Mouse (Mus musculus) MEL (cell line): ENCODE measurements around the gene Asrgl1. TPM values are rescaled to one million over a fixed set of nuclear protein-coding genes. Genes with fewer than 3 reads are reported as not detected.
A peak's percentile ranks its signal among the peaks of the same experiment; 100 is the strongest.

Source experiments
- DNase-seq: peaks from one replicate; pipeline ENCODE4 v3.0.0; 2011; ENCODE audit warnings: low read depth, low spot score
- H3K27ac ChIP-seq: 2 replicates; pipeline ENCODE4 v1.5.1; 2012; ENCODE audit warnings: low read depth, mild to moderate bottlenecking, control low read depth, low read length, moderate library complexity; ENCODE audit not compliant: control insufficient read depth
- H3K27me3 ChIP-seq, 2 experiments: fragments of 150-350 bp in 1 of 2; sonication (generic) in 1 of 2; 2 replicates each; pipeline ENCODE4 v1.6.1; 2012; ENCODE audit warnings: low read length in 2 of 2, mild to moderate bottlenecking in 2 of 2, improper control_type of control experiment in 1 of 2, moderate library complexity in 1 of 2; ENCODE audit not compliant: insufficient read depth in 2 of 2, control insufficient read depth in 1 of 2
- H3K36me3 ChIP-seq, 2 experiments: 2 replicates each; pipeline ENCODE4 v1.6.1; 2012 to 2014; ENCODE audit warnings: low read length in 2 of 2, improper control_type of control experiment in 1 of 2, inconsistent platforms in 1 of 2, mild to moderate bottlenecking in 1 of 2; ENCODE audit not compliant: insufficient read depth in 2 of 2, control insufficient read depth in 1 of 2
- H3K4me1 ChIP-seq, 2 experiments: fragments of 150-350 bp in 1 of 2; sonication (generic) in 1 of 2; 2 replicates each; pipeline ENCODE4 v1.6.1; 2012; ENCODE audit warnings: low read length in 2 of 2, improper control_type of control experiment in 1 of 2, mild to moderate bottlenecking in 1 of 2; ENCODE audit not compliant: insufficient read depth in 2 of 2, control insufficient read depth in 1 of 2
- H3K4me3 ChIP-seq, 2 experiments: fragments of 150-350 bp in 1 of 2; sonication (generic) in 1 of 2; 2 replicates each; pipeline ENCODE4 v1.5.1; 2012; ENCODE audit warnings: low read depth in 2 of 2, low read length in 2 of 2, mild to moderate bottlenecking in 2 of 2, moderate library complexity in 2 of 2, control low read depth in 1 of 2, improper control_type of control experiment in 1 of 2; ENCODE audit not compliant: control insufficient read depth in 1 of 2, insufficient read depth in 1 of 2
- H3K79me2 ChIP-seq: 2 replicates; pipeline ENCODE4 v1.6.1; 2012; ENCODE audit warnings: mild to moderate bottlenecking, low read length, moderate library complexity; ENCODE audit not compliant: control insufficient read depth, poor library complexity, insufficient read depth
- H3K9ac ChIP-seq: 2 replicates; pipeline ENCODE4 v1.6.1; 2012; ENCODE audit warnings: low read depth, mild to moderate bottlenecking, control low read depth, low read length, moderate library complexity; ENCODE audit not compliant: control insufficient read depth, poor library complexity, severe bottlenecking
- H3K9me3 ChIP-seq: fragments of 150-350 bp; sonication (generic); replicated peaks from 2 replicates; pipeline ENCODE4 v1.6.1; 2012; ENCODE audit warnings: mild to moderate bottlenecking, low read length, improper control_type of control experiment, moderate library complexity; ENCODE audit not compliant: insufficient read depth
- BHLHE40 ChIP-seq: IDR thresholded peaks from 2 replicates; pipeline ENCODE4 v1.6.1; 2012; ENCODE audit warnings: low read depth, mild to moderate bottlenecking, inconsistent platforms, low read length, improper control_type of control experiment, borderline replicate concordance
- CHD1 ChIP-seq: IDR thresholded peaks from 2 replicates; pipeline ENCODE4 v1.6.1; 2012; ENCODE audit warnings: low read depth, mild to moderate bottlenecking, inconsistent platforms, low read length, improper control_type of control experiment
- CHD2 ChIP-seq: IDR thresholded peaks from 2 replicates; pipeline ENCODE4 v1.6.1; 2011; ENCODE audit warnings: low read length, improper control_type of control experiment
- CTCF ChIP-seq, 3 experiments: IDR thresholded peaks in 2 of 3; conservative IDR thresholded peaks in 1 of 3; 2 replicates each; pipeline ENCODE4 v1.5.1; 2011 to 2012; ENCODE audit warnings: low read length in 3 of 3, low read depth in 2 of 3, mild to moderate bottlenecking in 2 of 3, improper control_type of control experiment in 1 of 3, inconsistent platforms in 1 of 3, mixed read lengths in 1 of 3, moderate library complexity in 1 of 3; ENCODE audit not compliant: control insufficient read depth in 1 of 3, insufficient read depth in 1 of 3, poor library complexity in 1 of 3, severe bottlenecking in 1 of 3
- E2F4 ChIP-seq: IDR thresholded peaks from 2 replicates; pipeline ENCODE4 v1.6.1; 2011; ENCODE audit warnings: low read depth, low read length, improper control_type of control experiment, borderline replicate concordance
- ELF1 ChIP-seq: IDR thresholded peaks from 2 replicates; pipeline ENCODE4 v1.6.1; 2014; ENCODE audit warnings: low read depth, mild to moderate bottlenecking, inconsistent platforms, low read length, improper control_type of control experiment, moderate library complexity
- EP300 ChIP-seq, 2 experiments: IDR thresholded peaks; 2 replicates each; pipeline ENCODE4 v1.6.1; 2011; ENCODE audit warnings: improper control_type of control experiment in 2 of 2, low read length in 2 of 2, low read depth in 1 of 2, mild to moderate bottlenecking in 1 of 2
- ETS1 ChIP-seq: IDR thresholded peaks from 2 replicates; pipeline ENCODE4 v1.6.1; 2012; ENCODE audit warnings: low read depth, mild to moderate bottlenecking, inconsistent platforms, low read length, improper control_type of control experiment, moderate library complexity
- GATA1 ChIP-seq: IDR thresholded peaks from 2 replicates; pipeline ENCODE4 v1.6.1; 2011; ENCODE audit warnings: low read depth, low read length, improper control_type of control experiment
- JUND ChIP-seq: IDR thresholded peaks from 2 replicates; pipeline ENCODE4 v1.6.1; 2011; ENCODE audit warnings: low read depth, mild to moderate bottlenecking, improper control_type of control experiment, low read length
- KAT2A ChIP-seq: conservative IDR thresholded peaks from 2 replicates; pipeline ENCODE4 v1.6.1; 2012; ENCODE audit warnings: low read depth, low read length, improper control_type of control experiment, inconsistent platforms
- MAFK ChIP-seq: IDR thresholded peaks from 2 replicates; pipeline ENCODE4 v1.6.1; 2011; ENCODE audit warnings: low read depth, mild to moderate bottlenecking, low read length, improper control_type of control experiment, borderline replicate concordance
- MEF2A ChIP-seq: IDR thresholded peaks from 2 replicates; pipeline ENCODE4 v1.6.1; 2014; ENCODE audit warnings: low read depth, mild to moderate bottlenecking, inconsistent platforms, low read length, improper control_type of control experiment; ENCODE audit not compliant: poor library complexity, insufficient replicate concordance, severe bottlenecking; ENCODE audit errors: extremely low read depth
- MXI1 ChIP-seq: IDR thresholded peaks from 2 replicates; pipeline ENCODE4 v1.6.1; 2011; ENCODE audit warnings: mild to moderate bottlenecking, low read depth, low read length, improper control_type of control experiment
- NELFE ChIP-seq: IDR thresholded peaks from 2 replicates; pipeline ENCODE4 v1.6.1; 2011; ENCODE audit warnings: low read depth, low read length, improper control_type of control experiment
- POLR2AphosphoS2 ChIP-seq: IDR thresholded peaks from 2 replicates; pipeline ENCODE4 v1.6.1; 2011; ENCODE audit warnings: low read length, improper control_type of control experiment
- RAD21 ChIP-seq: IDR thresholded peaks from 2 replicates; pipeline ENCODE4 v1.6.1; 2011; ENCODE audit warnings: mild to moderate bottlenecking, low read depth, low read length, improper control_type of control experiment
- RCOR1 ChIP-seq: IDR thresholded peaks from 2 replicates; pipeline ENCODE4 v1.6.1; 2012; ENCODE audit warnings: low read depth, mild to moderate bottlenecking, inconsistent platforms, low read length, improper control_type of control experiment
- SIN3A ChIP-seq: IDR thresholded peaks from 2 replicates; pipeline ENCODE4 v1.6.1; 2012; ENCODE audit warnings: low read length, improper control_type of control experiment, inconsistent platforms
- TBP ChIP-seq: IDR thresholded peaks from 2 replicates; pipeline ENCODE4 v1.8.0; 2011; ENCODE audit warnings: low read depth, low read length, improper control_type of control experiment
- TCF12 ChIP-seq: IDR thresholded peaks from 2 replicates; pipeline ENCODE4 v1.6.1; 2014; ENCODE audit warnings: low read depth, mild to moderate bottlenecking, inconsistent platforms, low read length, improper control_type of control experiment, moderate library complexity
- USF1 ChIP-seq: IDR thresholded peaks from 2 replicates; pipeline ENCODE4 v1.6.1; 2014; ENCODE audit warnings: low read depth, mild to moderate bottlenecking, inconsistent platforms, low read length, improper control_type of control experiment, moderate library complexity
- ZC3H11A ChIP-seq: IDR thresholded peaks from 2 replicates; pipeline ENCODE4 v1.6.1; 2012; ENCODE audit warnings: low read depth, mild to moderate bottlenecking, inconsistent platforms, low read length, improper control_type of control experiment
- ZNF384 ChIP-seq: IDR thresholded peaks from 2 replicates; pipeline ENCODE4 v1.6.1; 2012; ENCODE audit warnings: low read depth, mild to moderate bottlenecking, inconsistent platforms, low read length, improper control_type of control experiment
- polyA plus RNA-seq, 2 experiments: library from polyadenylated mRNA; stranded (reverse) in 1 of 2; unstranded in 1 of 2; fragments of >175 nt in 1 of 2; fragments of >200 nt in 1 of 2; gene quantifications; 2 replicates each; pipeline versions ENCODE4 v1.2.1 to v1.2.4; 2012; ENCODE audit warnings: low replicate concordance in 2 of 2, low read depth in 1 of 2; ENCODE audit not compliant: insufficient read length in 2 of 2, insufficient read depth in 1 of 2, missing spikeins in 1 of 2
- total RNA-seq: library from RNA; depleted of rRNA; stranded (reverse); fragments of 300-350 nt; gene quantifications from 2 replicates; pipeline ENCODE4 v1.2.3, GENCODE M21; 2012

The Asrgl1 gene
- total and polyA plus RNA-seq, 3 experiments = 24.5 to 63.9 TPM; not detected in 1

GRCm38 (mm10) chr19:9081311-9082190, 53.9 kb downstream of the Asrgl1 start:
- no peaks in the 10 kb centered on the region for H3K27me3 ChIP-seq
- no peak overlapping the region; the same call in 1 of the 2 replicates for H3K9ac ChIP-seq
- H3K4me1 ChIP-seq = peaks cover 2 to 12% of the 10 kb centered on the region in 2 experiments; a peak in 2 of 4 replicates
- H3K79me2 ChIP-seq = no peaks in the 10 kb centered on the region
- H3K27ac ChIP-seq = no peak overlapping the region
- H3K4me3 ChIP-seq = no peak overlapping the region
- peaks cover 0 to 9% of the 10 kb centered on the region in 2 experiments; a peak in 2 of 4 replicates for H3K36me3 ChIP-seq
- H3K9me3 ChIP-seq = no peaks in the 10 kb centered on the region
- DNase-seq = no peak
- TF ChIP-seq BHLHE40 = no peak
- no peak for TF ChIP-seq EP300 (IDR thresholded peaks at IDR 0.05; ENCODE audit: low read depth in 1 of 2, low read length in 2 of 2)
- no peak for TF ChIP-seq JUND
- no peak for TF ChIP-seq ZC3H11A
- no peak for TF ChIP-seq MAFK
- no peak for TF ChIP-seq POLR2AphosphoS2
- TF ChIP-seq ELF1 = no peak
- no peak for TF ChIP-seq NELFE
- TF ChIP-seq ETS1 = no peak
- no peak for TF ChIP-seq TCF12
- no peak for TF ChIP-seq TBP
- no peak for TF ChIP-seq ZNF384
- no peak for TF ChIP-seq SIN3A
- TF ChIP-seq RAD21 = no peak
- no peak for TF ChIP-seq CTCF (IDR thresholded peaks at IDR 0.05 in 2 of 3, conservative IDR thresholded peaks at IDR 0.05 in 1 of 3; ENCODE audit: control insufficient read depth in 1 of 3, insufficient read depth in 1 of 3, low read depth in 2 of 3, low read length in 3 of 3, poor library complexity in 1 of 3, severe bottlenecking in 1 of 3)
- TF ChIP-seq KAT2A = no peak
- no peak for TF ChIP-seq CHD2
- TF ChIP-seq E2F4 = no peak
- TF ChIP-seq MXI1 = no peak

GRCm38 (mm10) chr19:9079916-9080315, 55.5 kb downstream of the Asrgl1 start:
- Histone ChIP-seq H3K36me3 (peaks cover 0 to 21% of the 10 kb centered on the region in 2 experiments; a peak in 2 of 4 replicates), H3K79me2 (no peaks in the 10 kb centered on the region), H3K4me3 (no peak overlapping the region), H3K27ac (no peak overlapping the region), H3K4me1 (peaks cover 5 to 26% of the 10 kb centered on the region in 2 experiments; a peak in 3 of 4 replicates), H3K9me3 (no peaks in the 10 kb centered on the region), H3K9ac (no peak overlapping the region), H3K27me3 (no peaks in the 10 kb centered on the region)
- no peak for DNase-seq
- TF ChIP-seq MAFK = no peak
- peak; percentile 58; the same call in 1 of the 2 replicates for TF ChIP-seq GATA1
- TF ChIP-seq CHD1 = no peak
- TF ChIP-seq USF1 = peak; percentile 75
- peak; percentile 81 for TF ChIP-seq BHLHE40
- 0 out of 4 replicates have a peak, but pooled peaks of 1 of the 2 experiments have one; percentile 18 for TF ChIP-seq EP300 (IDR thresholded peaks at IDR 0.05; ENCODE audit: low read depth in 1 of 2, low read length in 2 of 2)
- TF ChIP-seq MEF2A = no peak
- peak; percentile 52; the same call in 1 of the 2 replicates for TF ChIP-seq RCOR1
- 0 out of 2 replicates have a peak, but pooled peaks have one; percentile 29 for TF ChIP-seq ETS1
